Mouse (Mus musculus) myocyte (in vitro differentiated cells): Measurements from ENCODE around the gene Ddi2. TPM values are rescaled to one million over a fixed set of nuclear protein-coding genes. Genes with fewer than 3 reads are reported as not detected.

ENCODE experiments used
- H3K27me3 ChIP-seq: one replicate; pipeline ENCODE4 v1.6.1; 2011; ENCODE audit not compliant: control insufficient read depth, insufficient read depth, insufficient read length
- H3K36me3 ChIP-seq: one replicate; pipeline ENCODE4 v1.6.1; 2011; ENCODE audit not compliant: control insufficient read depth, insufficient read depth
- H3K4me2 ChIP-seq: one replicate; pipeline ENCODE4 v1.6.1; 2011; ENCODE audit warnings: low read depth, control low read depth
- H3K4me3 ChIP-seq: one replicate; pipeline ENCODE4 v1.5.1; 2011; ENCODE audit warnings: mild to moderate bottlenecking, control low read depth, moderate library complexity
- H3K79me2 ChIP-seq: one replicate; pipeline ENCODE4 v1.6.1; 2011; ENCODE audit not compliant: control insufficient read depth, insufficient read depth
- H3ac ChIP-seq: one replicate; pipeline ENCODE4 v1.6.1; 2011; ENCODE audit not compliant: control insufficient read depth, insufficient read length
- CEBPB ChIP-seq: IDR thresholded peaks from 2 replicates; pipeline ENCODE4 v1.6.1; 2011; ENCODE audit warnings: mild to moderate bottlenecking, moderate library complexity; ENCODE audit not compliant: poor library complexity, insufficient read depth, severe bottlenecking
- POLR2A ChIP-seq: IDR thresholded peaks from one replicate; pipeline ENCODE4 v1.6.1; 2011; ENCODE audit warnings: low read depth, mild to moderate bottlenecking, control low read depth, moderate library complexity; ENCODE audit not compliant: insufficient read length
- polyA plus RNA-seq: library from polyadenylated mRNA; unstranded; fragments of >200 nt; fragmentation: generic; extraction: Trizol; gene quantifications from one replicate; pipeline ENCODE4 v1.2.1, GENCODE M21; 2012; ENCODE audit warnings: missing spikeins

Ddi2 gene
- polyA plus RNA-seq, 1 experiment, result 10.6 TPM

DNA sequence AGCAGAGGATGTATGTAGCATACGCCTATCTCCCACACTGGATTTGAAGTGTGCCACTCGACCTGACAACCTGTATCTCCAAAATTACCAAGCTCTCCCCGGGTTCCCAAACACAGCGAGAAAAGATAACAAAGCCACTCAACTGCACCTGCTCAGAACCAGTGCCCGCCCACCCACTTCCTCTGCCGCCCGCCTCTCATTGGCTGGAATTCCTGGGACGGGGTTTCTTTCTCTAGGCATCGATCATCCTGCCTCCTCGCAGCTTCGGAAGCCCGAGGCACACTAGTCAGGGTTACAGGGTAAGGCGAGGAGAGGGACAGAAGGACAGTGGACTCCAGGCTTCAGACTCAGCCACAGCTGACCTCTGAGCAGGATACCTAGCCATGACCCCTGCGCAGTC lies 94.6 kb downstream of the Ddi2 start:
- no peaks in the 10 kb centered on the region for H3K27me3 ChIP-seq

More for the DNA sequence above, 94.6 kb downstream of the Ddi2 start:
- H3K79me2 ChIP-seq, result no peaks in the 10 kb centered on the region
- no peak overlapping the region for H3ac ChIP-seq
- no peak overlapping the region for H3K4me3 ChIP-seq
- TF ChIP-seq CEBPB, result no peak
- TF ChIP-seq POLR2A, result no peak
- H3K4me2 ChIP-seq, result no peak overlapping the region
- no peaks in the 10 kb centered on the region for H3K36me3 ChIP-seq

Other genes with a start within 250 kb of the Ddi2 start
- gene Spen, start 184.8 kb downstream of the Ddi2 start, polyA plus RNA-seq, result 11.7 TPM
- 29.5 TPM for gene Fblim1, start 117.3 kb downstream of the Ddi2 start, polyA plus RNA-seq
- gene Tmem82, start 104.8 kb downstream of the Ddi2 start, polyA plus RNA-seq, result 0.02 TPM
- 0.12 TPM for gene Slc25a34, start 99.6 kb downstream of the Ddi2 start, polyA plus RNA-seq
- 20.4 TPM for gene Plekhm2, start 58.5 kb downstream of the Ddi2 start, polyA plus RNA-seq
- gene Rsc1a1, start 37.8 kb downstream of the Ddi2 start, polyA plus RNA-seq, result 5.8 TPM
- gene Agmat, start 23.3 kb upstream of the Ddi2 start, polyA plus RNA-seq, result 0.72 TPM
- 9.5 TPM for gene Dnajc16, start 67.5 kb upstream of the Ddi2 start, polyA plus RNA-seq
- 15.2 TPM for gene Casp9, start 70.2 kb upstream of the Ddi2 start, polyA plus RNA-seq
- gene Cela2a, start 102.7 kb upstream of the Ddi2 start, polyA plus RNA-seq, result not detected
- gene Ctrc, start 122.9 kb upstream of the Ddi2 start, polyA plus RNA-seq, result not detected
- 38.8 TPM for gene Efhd2, start 151.5 kb upstream of the Ddi2 start, polyA plus RNA-seq